Mouse (Mus musculus): Measurements from ENCODE around the gene Zfp367. TPM values are rescaled to one million over a fixed set of nuclear protein-coding genes. Genes with fewer than 3 reads are reported as not detected.
A peak's percentile ranks its signal among the peaks of the same experiment; 100 is the strongest.

Gene Zfp367
- total and polyA plus RNA-seq, 3 experiments: 12.6 to 33.7 (median 23.8) TPM

DNA sequence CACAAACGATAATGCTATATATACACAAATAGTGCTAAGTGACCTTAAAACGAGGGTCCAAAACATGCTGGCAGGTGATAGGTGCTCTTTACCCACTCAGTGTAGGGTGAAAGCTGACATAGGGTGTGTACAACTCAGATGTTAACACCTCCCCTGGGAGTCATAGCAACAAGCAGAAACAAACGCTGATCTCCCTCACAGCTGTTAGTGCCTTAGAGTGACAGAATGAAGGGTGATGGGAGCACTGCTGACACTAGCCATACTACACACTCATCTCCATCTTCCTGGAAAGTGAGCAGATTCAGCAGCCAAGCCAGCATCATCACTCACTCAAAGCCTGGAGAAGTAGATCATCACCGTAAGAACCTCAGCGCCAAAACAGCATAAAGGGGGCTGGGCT, 2.9 kb downstream of the Zfp367 start:
- in situ Hi-C loops (cut with MboI; ENCODE audit: low pct_ligation_motif_present, low pct_unique_long_range_greater_than_20kb, low sequenced_read_pairs) (no loop called here), dilution Hi-C loops (cut with MboI; ENCODE audit: extremely low pct_ligation_motif_present, extremely low pct_unique_long_range_greater_than_20kb, low sequenced_read_pairs) (no loop called here)
- Histone ChIP-seq H3K4me2 (ENCODE audit: insufficient read depth, low read depth, poor library complexity, severe bottlenecking) (peak overlapping the region; percentile 75), H3K9me3 (replicated peaks; ENCODE audit: low read length) (no peaks in the 10 kb centered on the region), H3K4me1 (ENCODE audit: control insufficient read depth in 1 of 2, insufficient read depth in 2 of 2) (peaks cover 5 to 35% of the 10 kb centered on the region in 2 experiments), H3K27me3 (replicated peaks) (no peaks in the 10 kb centered on the region), H3K27ac (ENCODE audit: insufficient read depth, low read depth) (no peak overlapping the region), H3K79me2 (replicated peaks; ENCODE audit: control insufficient read depth, extremely low read depth, insufficient read depth, poor library complexity, severe bottlenecking) (peaks cover 61% of the 10 kb centered on the region), H3K36me3 (replicated peaks in 1 of 2; ENCODE audit: control insufficient read depth in 1 of 2, insufficient read depth in 1 of 2, low read length in 1 of 2) (peaks cover 0 to 17% of the 10 kb centered on the region in 2 experiments), H3K4me3 (replicated peaks in 1 of 3; ENCODE audit: low read depth in 2 of 3, low read length in 2 of 3, poor library complexity in 1 of 3) (peak overlapping the region in 1 of 3 experiments; percentile 13), H3K9ac (ENCODE audit: insufficient read depth, low read depth) (no peak overlapping the region)
- peak; percentile 24 for DNase-seq (ENCODE audit: extremely low read depth)
- TF ChIP-seq SIN3A (IDR thresholded peaks at IDR 0.05; ENCODE audit: low read length) (peak; percentile 82), ZMIZ1 (IDR thresholded peaks at IDR 0.05; ENCODE audit: low read depth, low read length) (no peak)

DNA sequence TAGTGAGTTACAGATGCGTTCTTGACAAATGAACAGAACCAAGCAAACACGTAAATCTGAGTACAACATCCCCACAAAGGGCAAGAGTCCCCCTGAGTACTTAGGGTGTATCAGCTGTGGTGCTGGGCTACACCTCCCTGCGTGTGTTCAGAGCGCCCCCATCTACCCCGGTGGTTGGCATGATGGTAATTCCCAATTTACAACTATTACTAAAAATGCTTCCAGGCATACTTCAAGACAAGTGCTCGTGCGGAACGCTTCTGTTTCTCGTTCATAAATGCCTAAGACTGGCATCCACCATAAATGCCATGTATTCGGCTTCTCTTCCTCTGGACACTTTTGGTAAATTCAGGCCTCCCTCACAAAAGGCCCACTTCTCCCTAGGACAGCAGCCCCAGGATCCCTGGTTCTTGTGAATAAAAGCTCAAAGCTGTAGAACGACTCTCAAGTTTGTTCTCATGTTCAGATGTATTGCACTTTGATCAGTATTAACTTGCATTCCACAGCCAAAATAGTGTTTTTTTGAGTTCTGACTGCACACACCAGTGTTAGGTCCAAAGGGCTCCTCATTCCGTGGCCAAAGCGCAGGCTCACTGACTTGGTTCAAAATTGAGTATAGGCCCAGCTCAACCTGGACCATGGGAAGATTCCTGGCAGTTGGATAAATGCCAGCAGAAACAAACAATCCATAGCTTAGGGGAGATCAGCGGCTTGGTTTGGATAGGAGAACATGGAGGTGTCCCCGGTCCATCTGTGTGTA, 23.2 kb downstream of the Zfp367 start:
- dilution Hi-C loops (cut with MboI; ENCODE audit: extremely low pct_ligation_motif_present, extremely low pct_unique_long_range_greater_than_20kb, low sequenced_read_pairs): no loop called here
- Histone ChIP-seq H3K27ac (ENCODE audit: insufficient read depth, low read depth) (no peak overlapping the region), H3K9ac (ENCODE audit: insufficient read depth, low read depth) (peak overlapping the region; percentile 90), H3K4me1 (ENCODE audit: control insufficient read depth in 1 of 2, insufficient read depth in 2 of 2) (peaks cover 0 to 14% of the 10 kb centered on the region in 2 experiments; a peak in 2 of 4 replicates), H3K36me3 (replicated peaks in 1 of 2; ENCODE audit: control insufficient read depth in 1 of 2, insufficient read depth in 1 of 2, low read length in 1 of 2) (peaks cover 6 to 28% of the 10 kb centered on the region in 2 experiments), H3K79me2 (replicated peaks; ENCODE audit: control insufficient read depth, extremely low read depth, insufficient read depth, poor library complexity, severe bottlenecking) (no peaks in the 10 kb centered on the region), H3K27me3 (replicated peaks) (no peaks in the 10 kb centered on the region), H3K4me3 (replicated peaks in 1 of 3; ENCODE audit: low read depth in 2 of 3, low read length in 2 of 3, poor library complexity in 1 of 3) (peak overlapping the region; percentile 64 to 82 (median 77)), H3K9me3 (replicated peaks; ENCODE audit: low read length) (no peaks in the 10 kb centered on the region), H3K4me2 (ENCODE audit: insufficient read depth, low read depth, poor library complexity, severe bottlenecking) (peak overlapping the region; percentile 18)
- DNase-seq (ENCODE audit: extremely low read depth): peak; percentile 37
- in situ Hi-C loops (cut with MboI; ENCODE audit: low pct_ligation_motif_present, low pct_unique_long_range_greater_than_20kb, low sequenced_read_pairs): no loop called here
- no peak for TF ChIP-seq POLR2A (IDR thresholded peaks at IDR 0.05; ENCODE audit: low read depth, low read length)
- peak; percentile 39 for TF ChIP-seq RAD21 (IDR thresholded peaks at IDR 0.05; ENCODE audit: low read depth, low read length)
- TF ChIP-seq CTCF (conservative IDR thresholded peaks at IDR 0.05 in 1 of 2, IDR thresholded peaks at IDR 0.05 in 1 of 2; ENCODE audit: low read depth in 2 of 2, low read length in 2 of 2): peak in 1 of 2 experiments; percentile 72; a peak in 2 of 4 replicates
- peak; percentile 40; the same call in 1 of the 2 replicates for TF ChIP-seq BHLHE40 (IDR thresholded peaks at IDR 0.05; ENCODE audit: low read depth, low read length)
- 0 out of 2 replicates have a peak, but pooled peaks have one; percentile 13 for TF ChIP-seq MYC (IDR thresholded peaks at IDR 0.05; ENCODE audit: low read depth, low read length)

DNA sequence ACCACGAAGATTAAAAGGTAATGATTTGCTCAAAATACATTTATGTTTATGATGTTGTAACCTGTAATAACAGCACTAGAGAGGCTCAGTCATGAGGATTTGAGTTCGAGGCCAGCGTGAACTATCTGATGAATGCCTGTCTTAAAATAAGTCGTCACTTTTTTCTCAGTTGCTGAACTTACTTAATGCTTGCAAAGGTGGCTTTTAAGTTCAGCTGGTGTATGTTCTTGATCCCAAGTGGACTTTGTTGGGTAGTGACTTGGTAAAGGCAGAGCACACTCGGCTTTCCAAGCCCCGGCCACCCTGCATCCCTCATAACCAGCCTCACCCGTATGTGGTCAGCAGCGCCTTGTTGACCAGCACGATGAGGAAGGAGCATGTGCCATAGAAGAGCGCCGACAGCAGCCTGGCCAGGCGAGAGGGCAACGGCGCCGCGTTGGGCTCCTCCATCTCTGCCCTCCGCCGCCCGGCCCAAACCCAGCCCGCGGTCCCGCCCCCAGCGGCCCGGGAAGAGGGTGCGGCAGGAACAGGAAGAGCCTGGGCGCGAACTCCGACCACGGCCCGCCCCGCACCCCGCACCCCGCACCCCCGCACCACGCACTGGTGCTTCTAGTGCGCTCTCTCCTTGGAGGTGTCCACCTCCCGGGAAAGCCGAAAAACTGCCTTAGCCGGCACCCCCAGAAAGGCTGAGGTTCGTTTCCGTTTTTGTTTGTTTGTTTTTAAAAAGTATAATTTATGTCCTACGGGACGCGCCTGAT, 24.0 kb downstream of the Zfp367 start, which contains the start of gene Slc35d2:
Gene Slc35d2, minus strand, starts transcription at position 511 of the 758 bp plus-strand sequence.
- H3K36me3 ChIP-seq (replicated peaks in 1 of 2; ENCODE audit: control insufficient read depth in 1 of 2, insufficient read depth in 1 of 2, low read length in 1 of 2): peaks cover 3 to 21% of the 10 kb centered on the region in 2 experiments
- peak within 1 kb of the TSS; percentile 90 for H3K9ac ChIP-seq (ENCODE audit: insufficient read depth, low read depth)
- no peaks in the 10 kb centered on the region for H3K79me2 ChIP-seq (replicated peaks; ENCODE audit: control insufficient read depth, extremely low read depth, insufficient read depth, poor library complexity, severe bottlenecking)
- peaks cover 0 to 14% of the 10 kb centered on the region in 2 experiments; a peak in 2 of 4 replicates for H3K4me1 ChIP-seq (ENCODE audit: control insufficient read depth in 1 of 2, insufficient read depth in 2 of 2)
- no peaks in the 10 kb centered on the region for H3K9me3 ChIP-seq (replicated peaks; ENCODE audit: low read length)
- peak; percentile 42 for DNase-seq (ENCODE audit: extremely low read depth)
- no peaks in the 10 kb centered on the region for H3K27me3 ChIP-seq (replicated peaks)
- in situ Hi-C loops (cut with MboI; ENCODE audit: low pct_ligation_motif_present, low pct_unique_long_range_greater_than_20kb, low sequenced_read_pairs) (no loop called here), dilution Hi-C loops (cut with MboI; ENCODE audit: extremely low pct_ligation_motif_present, extremely low pct_unique_long_range_greater_than_20kb, low sequenced_read_pairs) (no loop called here)
- peak within 1 kb of the TSS; percentile 18 for H3K4me2 ChIP-seq (ENCODE audit: insufficient read depth, low read depth, poor library complexity, severe bottlenecking)
- no peak within 1 kb of the TSS for H3K27ac ChIP-seq (ENCODE audit: insufficient read depth, low read depth)
- peak within 1 kb of the TSS; percentile 77 to 88 (median 82) for H3K4me3 ChIP-seq (replicated peaks in 1 of 3; ENCODE audit: low read depth in 2 of 3, low read length in 2 of 3, poor library complexity in 1 of 3)
- TF ChIP-seq POLR2A (IDR thresholded peaks at IDR 0.05; ENCODE audit: low read depth, low read length): peak; percentile 72; the same call in 1 of the 2 replicates
- no peak for TF ChIP-seq ETS1 (conservative IDR thresholded peaks at IDR 0.05; ENCODE audit: low read depth, low read length)
- TF ChIP-seq NELFE (IDR thresholded peaks at IDR 0.05; ENCODE audit: low read depth, low read length): peak; percentile 74
- TF ChIP-seq CTCF (conservative IDR thresholded peaks at IDR 0.05 in 1 of 2, IDR thresholded peaks at IDR 0.05 in 1 of 2; ENCODE audit: low read depth in 2 of 2, low read length in 2 of 2): no peak
- no peak for TF ChIP-seq TBP (conservative IDR thresholded peaks at IDR 0.05; ENCODE audit: low read depth, low read length)
- TF ChIP-seq POLR2AphosphoS2 (IDR thresholded peaks at IDR 0.05; ENCODE audit: low read depth, low read length): no peak
- TF ChIP-seq JUND (conservative IDR thresholded peaks at IDR 0.05; ENCODE audit: low read depth, low read length): no peak
- no peak; the same call in 1 of the 2 replicates for TF ChIP-seq HCFC1 (IDR thresholded peaks at IDR 0.05; ENCODE audit: low read depth, low read length)
- no peak for TF ChIP-seq JUN (IDR thresholded peaks at IDR 0.05; ENCODE audit: insufficient read depth, low read depth, low read length)
- TF ChIP-seq KAT2A (IDR thresholded peaks at IDR 0.05; ENCODE audit: insufficient replicate concordance, low read length): 0 out of 2 replicates have a peak, but pooled peaks have one; percentile 27
- TF ChIP-seq ZNF384 (IDR thresholded peaks at IDR 0.05; ENCODE audit: low read depth, low read length): no peak
- TF ChIP-seq RAD21 (IDR thresholded peaks at IDR 0.05; ENCODE audit: low read depth, low read length): no peak
- peak; percentile 40; the same call in 1 of the 2 replicates for TF ChIP-seq CHD2 (IDR thresholded peaks at IDR 0.05; ENCODE audit: low read length)
- TF ChIP-seq PAX5 (IDR thresholded peaks at IDR 0.05; ENCODE audit: low read length): no peak
- TF ChIP-seq ZC3H11A (IDR thresholded peaks at IDR 0.05; ENCODE audit: low read depth, low read length): no peak
- TF ChIP-seq MAX (IDR thresholded peaks at IDR 0.05; ENCODE audit: low read length): no peak
- 0 out of 2 replicates have a peak, but pooled peaks have one; percentile 29 for TF ChIP-seq MYC (IDR thresholded peaks at IDR 0.05; ENCODE audit: low read depth, low read length)
- no peak for TF ChIP-seq MAZ (IDR thresholded peaks at IDR 0.05; ENCODE audit: low read depth, low read length)
- TF ChIP-seq CHD1 (IDR thresholded peaks at IDR 0.05; ENCODE audit: low read depth, low read length): no peak
